Mouse (Mus musculus) liver, adult 2 months (tissue): ENCODE results near the gene St8sia1. TPM values are rescaled to one million over a fixed set of nuclear protein-coding genes. Genes with fewer than 3 reads are reported as not detected.

Experiments
- DNase-seq: peaks from one replicate; pipeline ENCODE4 v3.0.0-alpha.2; 2011; ENCODE audit warnings: low read depth, low spot score; ENCODE audit errors: extremely low read depth
- H3K27ac ChIP-seq: fragments of 200-500 bp; replicated peaks from 2 replicates; pipeline ENCODE4 v1.5.1; 2012; ENCODE audit warnings: low read depth, mild to moderate bottlenecking, control low read depth, inconsistent platforms, low read length; ENCODE audit not compliant: insufficient read depth
- H3K27me3 ChIP-seq: fragments of 200-500 bp; 2 replicates; pipeline ENCODE4 v1.6.1; 2012; ENCODE audit warnings: mild to moderate bottlenecking, moderate library complexity, low read length, inconsistent platforms; ENCODE audit not compliant: control insufficient read depth, insufficient read depth
- H3K36me3 ChIP-seq: fragments of 200-500 bp; 2 replicates; pipeline ENCODE4 v1.6.1; 2012; ENCODE audit warnings: low read length, inconsistent platforms; ENCODE audit not compliant: control insufficient read depth, insufficient read depth
- H3K4me1 ChIP-seq: fragments of 200-500 bp; 2 replicates; pipeline ENCODE4 v1.6.1; 2011; ENCODE audit warnings: low read length; ENCODE audit not compliant: control insufficient read depth, insufficient read depth
- H3K4me3 ChIP-seq: fragments of 200-500 bp; 2 replicates; pipeline ENCODE4 v1.5.1; 2011; ENCODE audit warnings: low read depth, mild to moderate bottlenecking, control low read depth, low read length, moderate library complexity; ENCODE audit not compliant: insufficient read depth
- H3K79me2 ChIP-seq: fragments of 200-500 bp; 2 replicates; pipeline ENCODE4 v1.6.1; 2012; ENCODE audit warnings: inconsistent platforms, mild to moderate bottlenecking, low read length, moderate library complexity; ENCODE audit not compliant: control insufficient read depth, insufficient read depth
- H3K9ac ChIP-seq: fragments of 200-500 bp; 2 replicates; pipeline ENCODE4 v1.6.1; 2012; ENCODE audit warnings: low read depth, mild to moderate bottlenecking, control low read depth, inconsistent platforms, low read length
- CTCF ChIP-seq: fragments of 200-500 bp; IDR thresholded peaks from 2 replicates; pipeline ENCODE4 v1.5.1; 2011; ENCODE audit warnings: low read depth, low read length, control low read depth
- POLR2A ChIP-seq: fragments of 200-500 bp; IDR thresholded peaks from 2 replicates; pipeline ENCODE4 v1.6.1; 2011; ENCODE audit warnings: low read length, control low read depth; ENCODE audit not compliant: insufficient read depth; ENCODE audit errors: extremely low read depth
- WGBS: fragments of 180-500 bp; shearing (Covaris S2); methylation state at CpG from one replicate; pipeline ENCODE4 v1.1.7; 2018; 5-methylcytosine and 5-hydroxymethylcytosine counted together
- polyA plus RNA-seq: library from polyadenylated mRNA; depleted of rRNA; stranded (reverse); fragments of >200 nt; gene quantifications from 2 replicates; pipeline ENCODE4 v1.2.3, GENCODE M21; 2012; rRNA removed
- total RNA-seq: library from RNA; depleted of rRNA; stranded (reverse); fragments of >200 nt; gene quantifications from 2 replicates; pipeline ENCODE4 v1.2.3, GENCODE M21; 2014; rRNA removed

The St8sia1 gene
- total and polyA plus RNA-seq, 2 experiments = under 0.01 to 0.01 TPM

- Histone ChIP-seq H3K27ac (no peak overlapping the region), H3K79me2 (no peaks in the 10 kb centered on the region), H3K36me3 (peaks cover 24% of the 10 kb centered on the region), H3K4me3 (no peak overlapping the region), H3K9ac (no peak overlapping the region), H3K4me1 (no peaks in the 10 kb centered on the region), H3K27me3 (no peaks in the 10 kb centered on the region)
- 94% methylated on average over 5 of the region's 5 CpGs for WGBS
- no peak for DNase-seq
- TF ChIP-seq CTCF (peak; percentile 44), POLR2A (no peak)
Observed at GRCm38 (mm10) chr6:142773566-142773965, 190.7 kb downstream of the St8sia1 start.

GRCm38 (mm10) chr6:142771643-142772042, 192.6 kb downstream of the St8sia1 start:
- no peak for DNase-seq
- H3K4me3 ChIP-seq = no peak overlapping the region
- no peak overlapping the region for H3K9ac ChIP-seq

More at GRCm38 (mm10) chr6:142771643-142772042, 192.6 kb downstream of the St8sia1 start:
- 96% methylated on average over 4 of the region's 4 CpGs for WGBS
- TF ChIP-seq POLR2A (no peak), CTCF (no peak)
- Histone ChIP-seq H3K27ac (no peak overlapping the region), H3K36me3 (peaks cover 38% of the 10 kb centered on the region), H3K27me3 (no peaks in the 10 kb centered on the region), H3K79me2 (no peaks in the 10 kb centered on the region), H3K4me1 (no peaks in the 10 kb centered on the region)

Other genes with a start within 250 kb of the St8sia1 start
- 36.8 and 40.1 TPM in 2 replicates for gene Cmas, start 207.8 kb downstream of the St8sia1 start, total RNA-seq
- 14.1 and 17.7 TPM in 2 replicates for gene Cmas, start 207.8 kb downstream of the St8sia1 start, polyA plus RNA-seq
- gene Sult6b2, start 159.9 kb downstream of the St8sia1 start, total RNA-seq = not detected in 2 replicates
- not detected in 2 replicates for gene Sult6b2, start 159.9 kb downstream of the St8sia1 start, polyA plus RNA-seq
- 4.1 and 4.6 TPM in 2 replicates for gene C2cd5, start 135.7 kb upstream of the St8sia1 start, total RNA-seq
- gene C2cd5, start 135.7 kb upstream of the St8sia1 start, polyA plus RNA-seq = 2.5 and 3.2 TPM in 2 replicates
- 26.4 and 36.6 TPM in 2 replicates for gene Etnk1, start 202.8 kb upstream of the St8sia1 start, total RNA-seq
- gene Etnk1, start 202.8 kb upstream of the St8sia1 start, polyA plus RNA-seq = 14.0 and 14.4 TPM in 2 replicates